Mouse (Mus musculus): ENCODE data around the gene Cpsf4l. TPM values are rescaled to one million over a fixed set of nuclear protein-coding genes. Genes with fewer than 3 reads are reported as not detected.
A peak's percentile ranks its signal among the peaks of the same experiment; 100 is the strongest.

Cpsf4l gene
- polyA plus RNA-seq, 1 experiment from 2014 or later: 0.22 TPM

- 38% methylated on average over 2 of the region's 2 CpGs for WGBS
- Histone ChIP-seq H3K27me3 (replicated peaks) (no peaks in the 10 kb centered on the region), H3K4me1 (peaks cover 35% of the 10 kb centered on the region), H3K9me3 (no peaks in the 10 kb centered on the region), H3K27ac (no peak overlapping the region), H3K4me3 (no peak overlapping the region), H3K4me2 (no peak overlapping the region), H3K36me3 (replicated peaks) (peaks cover 21% of the 10 kb centered on the region), H3K9ac (no peak overlapping the region)
- no peak for ATAC-seq (replicated peaks)
These were observed 22.8 kb downstream of the Cpsf4l start for GRCm38 (mm10) chr11:113687031-113687430.

GRCm38 (mm10) chr11:113684707-113685426 is 24.9 kb downstream of the Cpsf4l start:
- WGBS: 42% methylated on average over 25 of the region's 25 CpGs
- H3K4me3 ChIP-seq: peak overlapping the region; percentile 80
- H3K9me3 ChIP-seq: no peaks in the 10 kb centered on the region
- H3K27me3 ChIP-seq (replicated peaks): no peaks in the 10 kb centered on the region
- peak overlapping the region; percentile 86 for H3K4me2 ChIP-seq
- peaks cover 18% of the 10 kb centered on the region for H3K36me3 ChIP-seq (replicated peaks)
- peak; percentile 0; the same call in 1 of the 2 replicates for ATAC-seq (replicated peaks)
- H3K9ac ChIP-seq: peak overlapping the region; percentile 74
- peak overlapping the region; percentile 88 for H3K27ac ChIP-seq
- H3K4me1 ChIP-seq: peaks cover 47% of the 10 kb centered on the region

GRCm38 (mm10) chr11:113683957-113684706 is 25.7 kb downstream of the Cpsf4l start, which contains the start of the genes Fam104a and D11Wsu47e:
Gene Fam104a (minus strand): TSS chr11:113684155.
Gene D11Wsu47e (plus strand): TSS chr11:113684412.
- H3K4me1 ChIP-seq: peaks cover 47% of the 10 kb centered on the region
- H3K4me2 ChIP-seq: peak within 1 kb of the TSS; percentile 86
- peak within 1 kb of the TSS; percentile 77 for H3K9ac ChIP-seq
- ATAC-seq (replicated peaks): peak; percentile 95
- H3K9me3 ChIP-seq: no peaks in the 10 kb centered on the region
- peak within 1 kb of the TSS; percentile 88 for H3K27ac ChIP-seq
- H3K27me3 ChIP-seq (replicated peaks): no peaks in the 10 kb centered on the region
- H3K36me3 ChIP-seq (replicated peaks): peaks cover 11% of the 10 kb centered on the region
- WGBS: under 1% methylated on average over 69 of the region's 73 CpGs
- H3K4me3 ChIP-seq: peak within 1 kb of the TSS; percentile 80

- Histone ChIP-seq H3K27me3 (replicated peaks) (no peaks in the 10 kb centered on the region), H3K9me3 (no peaks in the 10 kb centered on the region), H3K27ac (peak overlapping the region; percentile 88), H3K4me1 (peaks cover 48% of the 10 kb centered on the region), H3K9ac (peak overlapping the region; percentile 77), H3K36me3 (replicated peaks) (peaks cover 5% of the 10 kb centered on the region; the same call in 1 of the 2 replicates), H3K4me2 (peak overlapping the region; percentile 86), H3K4me3 (peak overlapping the region; percentile 80)
- ATAC-seq (replicated peaks): no peak
- under 1% methylated on average over 24 of the region's 38 CpGs for WGBS
These were observed 26.2 kb downstream of the Cpsf4l start for GRCm38 (mm10) chr11:113683627-113683956.

- Histone ChIP-seq H3K4me3 (peak overlapping the region; percentile 80), H3K4me1 (peaks cover 50% of the 10 kb centered on the region)
- WGBS: 1% methylated on average over 38 of the region's 38 CpGs
These were observed 26.8 kb downstream of the Cpsf4l start for GRCm38 (mm10) chr11:113682897-113683626.

GRCm38 (mm10) chr11:113681979-113682378 is 27.8 kb downstream of the Cpsf4l start:
- H3K27me3 ChIP-seq (replicated peaks): no peaks in the 10 kb centered on the region
- H3K4me1 ChIP-seq: peaks cover 48% of the 10 kb centered on the region
- peak overlapping the region; percentile 86; the same call in 1 of the 2 replicates for H3K4me2 ChIP-seq
- ATAC-seq (replicated peaks): no peak
- H3K4me3 ChIP-seq: no peak overlapping the region; the same call in 1 of the 2 replicates
- H3K9me3 ChIP-seq: no peaks in the 10 kb centered on the region
- H3K9ac ChIP-seq: no peak overlapping the region
- H3K36me3 ChIP-seq (replicated peaks): no peaks in the 10 kb centered on the region
- no peak overlapping the region for H3K27ac ChIP-seq

More at GRCm38 (mm10) chr11:113682897-113683626, 26.8 kb downstream of the Cpsf4l start:
- peak; percentile 24 for ATAC-seq (replicated peaks)
- no peaks in the 10 kb centered on the region for H3K27me3 ChIP-seq (replicated peaks)
- no peaks in the 10 kb centered on the region for H3K9me3 ChIP-seq
- peak overlapping the region; percentile 86 for H3K4me2 ChIP-seq
- no peaks in the 10 kb centered on the region for H3K36me3 ChIP-seq (replicated peaks)
- H3K9ac ChIP-seq: peak overlapping the region; percentile 77
- H3K27ac ChIP-seq: peak overlapping the region; percentile 88

- Histone ChIP-seq H3K9me3 (no peaks in the 10 kb centered on the region), H3K27ac (no peak overlapping the region), H3K4me1 (peaks cover 39% of the 10 kb centered on the region), H3K36me3 (replicated peaks) (0 out of 2 replicates have a peak, but pooled peaks cover 5% of the 10 kb centered on the region), H3K27me3 (replicated peaks) (no peaks in the 10 kb centered on the region), H3K9ac (no peak overlapping the region), H3K4me3 (no peak overlapping the region), H3K4me2 (no peak overlapping the region)
- no peak for ATAC-seq (replicated peaks)
- WGBS: 84% methylated on average over 2 of the region's 2 CpGs
These were observed 28.9 kb downstream of the Cpsf4l start for GRCm38 (mm10) chr11:113680954-113681353.

- 92% methylated on average over 8 of the region's 8 CpGs for WGBS
These were observed 31.4 kb downstream of the Cpsf4l start for GRCm38 (mm10) chr11:113678373-113678772.

GRCm38 (mm10) chr11:113677378-113677777 is 32.4 kb downstream of the Cpsf4l start:
- Histone ChIP-seq H3K9me3 (no peaks in the 10 kb centered on the region), H3K4me2 (no peak overlapping the region), H3K27me3 (replicated peaks) (no peaks in the 10 kb centered on the region), H3K27ac (no peak overlapping the region), H3K4me1 (peaks cover 18% of the 10 kb centered on the region), H3K36me3 (replicated peaks) (peaks cover 7% of the 10 kb centered on the region; the same call in 1 of the 2 replicates), H3K4me3 (no peak overlapping the region), H3K9ac (no peak overlapping the region)
- no peak for ATAC-seq (replicated peaks)
- WGBS: 92% methylated on average over 2 of the region's 2 CpGs

More at GRCm38 (mm10) chr11:113678373-113678772, 31.4 kb downstream of the Cpsf4l start:
- no peak overlapping the region for H3K27ac ChIP-seq
- H3K27me3 ChIP-seq (replicated peaks): no peaks in the 10 kb centered on the region
- H3K4me3 ChIP-seq: no peak overlapping the region
- H3K36me3 ChIP-seq (replicated peaks): peaks cover 5% of the 10 kb centered on the region; the same call in 1 of the 2 replicates
- peaks cover 27% of the 10 kb centered on the region for H3K4me1 ChIP-seq
- no peak overlapping the region for H3K9ac ChIP-seq
- H3K4me2 ChIP-seq: no peak overlapping the region
- ATAC-seq (replicated peaks): no peak
- H3K9me3 ChIP-seq: no peaks in the 10 kb centered on the region

- H3K4me1 ChIP-seq: peaks cover 14% of the 10 kb centered on the region
- no peak overlapping the region for H3K9ac ChIP-seq
- H3K27ac ChIP-seq: no peak overlapping the region
- WGBS: 72% methylated on average over 2 of the region's 2 CpGs
- no peak for ATAC-seq (replicated peaks)
- H3K4me3 ChIP-seq: no peak overlapping the region
- H3K4me2 ChIP-seq: no peak overlapping the region
- peaks cover 7% of the 10 kb centered on the region; the same call in 1 of the 2 replicates for H3K36me3 ChIP-seq (replicated peaks)
- no peaks in the 10 kb centered on the region for H3K27me3 ChIP-seq (replicated peaks)
- H3K9me3 ChIP-seq: no peaks in the 10 kb centered on the region
These were observed 33.0 kb downstream of the Cpsf4l start for GRCm38 (mm10) chr11:113676847-113677246.

- no peaks in the 10 kb centered on the region for H3K9me3 ChIP-seq
- 83% methylated on average over 5 of the region's 5 CpGs for WGBS
- no peak overlapping the region for H3K27ac ChIP-seq
- no peak overlapping the region for H3K9ac ChIP-seq
- no peaks in the 10 kb centered on the region for H3K27me3 ChIP-seq (replicated peaks)
- no peak for ATAC-seq (replicated peaks)
- H3K4me2 ChIP-seq: no peak overlapping the region
- H3K4me3 ChIP-seq: no peak overlapping the region
- H3K36me3 ChIP-seq (replicated peaks): peaks cover 13% of the 10 kb centered on the region; the same call in 1 of the 2 replicates
- H3K4me1 ChIP-seq: 0 out of 2 replicates have a peak, but pooled peaks cover 3% of the 10 kb centered on the region
These were observed 35.2 kb downstream of the Cpsf4l start for GRCm38 (mm10) chr11:113674595-113674994.

GRCm38 (mm10) chr11:113673614-113674013 is 36.2 kb downstream of the Cpsf4l start:
- Histone ChIP-seq H3K4me3 (no peak overlapping the region), H3K27ac (no peak overlapping the region), H3K4me1 (0 out of 2 replicates have a peak, but pooled peaks cover 3% of the 10 kb centered on the region), H3K9me3 (no peaks in the 10 kb centered on the region), H3K9ac (no peak overlapping the region), H3K4me2 (no peak overlapping the region), H3K27me3 (replicated peaks) (no peaks in the 10 kb centered on the region), H3K36me3 (replicated peaks) (peaks cover 13% of the 10 kb centered on the region; the same call in 1 of the 2 replicates)
- 92% methylated on average over 4 of the region's 4 CpGs for WGBS
- ATAC-seq (replicated peaks): no peak
